Mouse (Mus musculus) heart, postnatal 0 days (tissue): ENCODE measurements around the gene Tspan17.

Experiments used
- CTCF ChIP-seq: IDR thresholded peaks from 2 replicates; pipeline ENCODE4 v1.5.1; 2016; ENCODE audit warnings: antibody characterized with exemption, control low read depth, low read depth
- EP300 ChIP-seq: IDR thresholded peaks from 2 replicates; pipeline ENCODE4 v1.6.1; 2016; ENCODE audit warnings: antibody characterized with exemption, low read depth

GRCm38 (mm10) chr13:54824111-54824931 is 35.1 kb downstream of the Tspan17 start:
- TF ChIP-seq CTCF, result no peak
- no peak for TF ChIP-seq EP300
